In genomic region chr6:51489787-51490186, GRCm38 (mm10) we compare ENCODE assay signal across 8 mouse cellular contexts. TPM values are rescaled to one million over a fixed set of nuclear protein-coding genes. Genes with fewer than 3 reads are reported as not detected.
A peak's percentile ranks its signal among the peaks of the same experiment; 100 is the strongest.
DNase-seq lines count a peak whose midpoint lies in the region; ATAC-seq and TF ChIP-seq lines count a peak whose summit lies in the region.

No protein-coding gene starts in this region.

- H3K9ac ChIP-seq in intestine, embryonic 16.5 days (ENCODE audit: low read depth, low read length) = no peak overlapping the region
- no peak overlapping the region for H3K9ac ChIP-seq in stomach, postnatal 0 days (ENCODE audit: low read length)
- H3K9ac ChIP-seq in midbrain, embryonic 14.5 days (replicated peaks; ENCODE audit: low read length) = no peak overlapping the region

- WGBS in intestine, embryonic 16.5 days = 22% methylated on average over 2 of the region's 2 CpGs
- 40% methylated on average over 2 of the region's 2 CpGs for WGBS in stomach, postnatal 0 days
- WGBS in midbrain, embryonic 14.5 days = 73% methylated on average over 2 of the region's 2 CpGs

- DNase-seq in 3134 (ENCODE audit: extremely low read depth, insufficient read length, low spot score) = peak; percentile 60
- DNase-seq in ZHBTc4 (ENCODE audit: low read depth, low spot score) = peak; percentile 56
- peak; percentile 86 for DNase-seq in gastrocnemius, adult 18-20 months (ENCODE audit: low spot score)
- peak; percentile 25 for DNase-seq in stomach, postnatal 0 days (ENCODE audit: low spot score)
- no peak for DNase-seq in frontal cortex, postnatal 36 days (ENCODE audit: low spot score in 2 of 2)
- DNase-seq in left cerebral cortex, postnatal 25 days (ENCODE audit: low spot score in 2 of 2) = no peak
- no peak for DNase-seq in midbrain, embryonic 14.5 days

- peak; percentile 82 for ATAC-seq in intestine, embryonic 16.5 days
- no peak for ATAC-seq in stomach, postnatal 0 days (ENCODE audit: low FRiP score, low TSS enrichment)
- no peak for ATAC-seq in midbrain, embryonic 14.5 days (ENCODE audit: low FRiP score, low TSS enrichment)

- H3K27ac ChIP-seq in intestine, embryonic 16.5 days (ENCODE audit: low read length) = no peak overlapping the region
- H3K27ac ChIP-seq in stomach, postnatal 0 days (replicated peaks) = no peak overlapping the region
- H3K27ac ChIP-seq in midbrain, embryonic 14.5 days (replicated peaks; ENCODE audit: low read depth, low read length) = no peak overlapping the region

- H3K4me1 ChIP-seq in intestine, embryonic 16.5 days (ENCODE audit: control insufficient read depth, insufficient read depth, low read length) = no peaks in the 10 kb centered on the region
- H3K4me1 ChIP-seq in stomach, postnatal 0 days (replicated peaks; ENCODE audit: control insufficient read depth, insufficient read depth) = no peaks in the 10 kb centered on the region
- H3K4me1 ChIP-seq in midbrain, embryonic 14.5 days (ENCODE audit: control insufficient read depth, insufficient read depth, low read length) = no peaks in the 10 kb centered on the region

- no peaks in the 10 kb centered on the region for H3K27me3 ChIP-seq in intestine, embryonic 16.5 days (replicated peaks; ENCODE audit: control insufficient read depth, insufficient read depth, low read length)
- H3K27me3 ChIP-seq in stomach, postnatal 0 days (ENCODE audit: control insufficient read depth, insufficient read depth, low read length) = no peaks in the 10 kb centered on the region
- no peaks in the 10 kb centered on the region for H3K27me3 ChIP-seq in midbrain, embryonic 14.5 days (ENCODE audit: control insufficient read depth, insufficient read depth, low read length)

- TF ChIP-seq EP300 in stomach, postnatal 0 days (optimal IDR thresholded peaks at IDR 0.05) = no peak

- H3K36me3 ChIP-seq in intestine, embryonic 16.5 days (ENCODE audit: control insufficient read depth, insufficient read depth, low read length) = no peaks in the 10 kb centered on the region
- H3K36me3 ChIP-seq in stomach, postnatal 0 days (ENCODE audit: control insufficient read depth, insufficient read depth, low read length) = no peaks in the 10 kb centered on the region
- H3K36me3 ChIP-seq in midbrain, embryonic 14.5 days (ENCODE audit: control insufficient read depth, insufficient read depth, low read length) = no peaks in the 10 kb centered on the region

- H3K9me3 ChIP-seq in intestine, embryonic 16.5 days (ENCODE audit: control insufficient read depth, low read length) = peaks cover 5% of the 10 kb centered on the region; the same call in 1 of the 2 replicates
- no peaks in the 10 kb centered on the region for H3K9me3 ChIP-seq in stomach, postnatal 0 days (ENCODE audit: control insufficient read depth, low read length)
- H3K9me3 ChIP-seq in midbrain, embryonic 14.5 days (ENCODE audit: control insufficient read depth, low read length) = no peaks in the 10 kb centered on the region

- intact Hi-C loops in left cerebral cortex, postnatal 25 days (cut with DNase I) = no loop called here

- no peak for TF ChIP-seq CTCF in stomach, postnatal 0 days (IDR thresholded peaks at IDR 0.05; ENCODE audit: low read depth)

- no peak overlapping the region for H3K4me2 ChIP-seq in intestine, embryonic 16.5 days (ENCODE audit: low read depth, low read length)
- H3K4me2 ChIP-seq in stomach, postnatal 0 days (replicated peaks; ENCODE audit: low read depth) = no peak overlapping the region
- no peak overlapping the region for H3K4me2 ChIP-seq in midbrain, embryonic 14.5 days (ENCODE audit: low read length)

- no peak overlapping the region for H3K4me3 ChIP-seq in intestine, embryonic 16.5 days (ENCODE audit: low read length)
- H3K4me3 ChIP-seq in stomach, postnatal 0 days (ENCODE audit: low read depth, low read length) = no peak overlapping the region
- no peak overlapping the region for H3K4me3 ChIP-seq in midbrain, embryonic 14.5 days (replicated peaks; ENCODE audit: low read depth, low read length)

RNA-seq across cellular contexts. Expression of gene Cbx3, which starts 19.6 kb away (rescaled TPM):
- 10 to 100 TPM; 37.8 to 43.8 TPM for total RNA-seq in gastrocnemius, adult 18-20 months (2021)
- polyA plus RNA-seq in intestine, embryonic 16.5 days (2015; fragmentation: Nextera tagmentation; extraction: Ambion mirVana) = 266 and 290 TPM in 2 replicates
- 209 and 224 TPM in 2 replicates for polyA plus RNA-seq in stomach, postnatal 0 days (2015; fragmentation: Nextera tagmentation; extraction: Ambion mirVana)
- 100 to 1,000 TPM; 134 to 138 TPM for total RNA-seq in left cerebral cortex, postnatal 25 days (2021)
- 518 and 525 TPM in 2 replicates for polyA plus RNA-seq in midbrain, embryonic 14.5 days (2014; fragmentation: Nextera tagmentation; extraction: Ambion mirVana)

RNA-seq across cellular contexts. Expression of gene Hnrnpa2b1, which starts 20.1 kb away (rescaled TPM):
- total RNA-seq in gastrocnemius, adult 18-20 months (2021) = 100 to 1,000 TPM; 309 to 353 TPM
- 1,302 and 1,450 TPM in 2 replicates for polyA plus RNA-seq in intestine, embryonic 16.5 days (2015; fragmentation: Nextera tagmentation; extraction: Ambion mirVana)
- polyA plus RNA-seq in stomach, postnatal 0 days (2015; fragmentation: Nextera tagmentation; extraction: Ambion mirVana) = 525 and 543 TPM in 2 replicates
- 100 to 1,000 TPM; 422 to 444 TPM for total RNA-seq in left cerebral cortex, postnatal 25 days (2021)
- 859 and 918 TPM in 2 replicates for polyA plus RNA-seq in midbrain, embryonic 14.5 days (2014; fragmentation: Nextera tagmentation; extraction: Ambion mirVana)

RNA-seq across cellular contexts. Expression of gene Snx10, which starts 33.9 kb away (rescaled TPM):
- total RNA-seq in gastrocnemius, adult 18-20 months (2021) = 1 to 10 TPM; 6.5 to 8.2 TPM
- polyA plus RNA-seq in intestine, embryonic 16.5 days (2015; fragmentation: Nextera tagmentation; extraction: Ambion mirVana) = 11.3 and 12.1 TPM in 2 replicates
- 16.9 and 17.4 TPM in 2 replicates for polyA plus RNA-seq in stomach, postnatal 0 days (2015; fragmentation: Nextera tagmentation; extraction: Ambion mirVana)
- total RNA-seq in left cerebral cortex, postnatal 25 days (2021) = 100 to 1,000 TPM; 108 to 116 TPM
- 54.7 and 55.2 TPM in 2 replicates for polyA plus RNA-seq in midbrain, embryonic 14.5 days (2014; fragmentation: Nextera tagmentation; extraction: Ambion mirVana)

RNA-seq across cellular contexts. Expression of gene Nfe2l3, which starts 57.3 kb away (rescaled TPM):
- not detected for total RNA-seq in gastrocnemius, adult 18-20 months (2021)
- polyA plus RNA-seq in intestine, embryonic 16.5 days (2015; fragmentation: Nextera tagmentation; extraction: Ambion mirVana) = 0.95 and 1.2 TPM in 2 replicates
- 19.6 and 20.9 TPM in 2 replicates for polyA plus RNA-seq in stomach, postnatal 0 days (2015; fragmentation: Nextera tagmentation; extraction: Ambion mirVana)
- 1 to 10 TPM; 1.7 to 2.2 TPM for total RNA-seq in left cerebral cortex, postnatal 25 days (2021)
- 8.2 and 9.0 TPM in 2 replicates for polyA plus RNA-seq in midbrain, embryonic 14.5 days (2014; fragmentation: Nextera tagmentation; extraction: Ambion mirVana)

Comparison
In these comparisons a context has a peak if more than half of its experiments do, and no peak if none do; other contexts are left out.
1. DNase-seq: peak in 3134 (single experiment), ZHBTc4 (single experiment), gastrocnemius, adult 18-20 months (single experiment) and stomach, postnatal 0 days (single experiment); none in frontal cortex, postnatal 36 days (0 of 2), left cerebral cortex, postnatal 25 days (0 of 2) and midbrain, embryonic 14.5 days (single experiment).